Mouse (Mus musculus) ZHBTc4 (cell line): ENCODE measurements around the gene Brix1.
"Not testable (repeated sequence)": the region's sequence is repeated elsewhere in the genome, so short reads cannot be mapped to it uniquely, and the experiment has no call there.

Source experiments
- DNase-seq: peaks from one replicate; pipeline ENCODE4 v3.0.0-alpha.2; 2011; ENCODE audit warnings: low read depth, low spot score

Brix1 gene

GRCm38 (mm10) chr15:10485484-10486364 lies at the start of gene Brix1, which contains the start of gene Rad1:
Gene Brix1 (minus strand): TSS chr15:10485947.
Gene Rad1 (plus strand): TSS chr15:10486018.
- DNase-seq = peak; percentile 98

DNA sequence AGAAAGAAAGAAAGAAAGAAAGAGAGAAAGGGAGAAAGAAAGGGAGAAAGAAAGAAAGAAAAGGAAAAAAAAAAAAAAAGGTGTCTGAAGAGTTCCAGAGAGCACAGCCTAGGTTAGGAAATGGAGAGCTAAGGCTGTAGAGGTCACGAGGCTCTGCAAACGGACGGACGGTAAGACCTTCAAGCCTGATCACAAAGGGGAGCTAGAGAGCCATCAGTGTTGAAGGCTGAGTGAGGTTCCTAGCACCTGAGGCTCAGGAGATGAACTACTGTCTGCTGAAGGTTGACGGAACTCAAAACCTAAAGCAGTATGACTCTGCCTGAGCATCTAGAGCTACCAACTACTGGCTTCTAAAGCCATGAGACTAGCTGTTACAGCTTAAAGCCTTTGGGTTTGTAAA lies 48.8 kb upstream of the Brix1 start:
- DNase-seq = no peak

GRCm38 (mm10) chr15:10533361-10533760 lies 47.6 kb upstream of the Brix1 start:
- DNase-seq = not testable (repeated sequence)

DNA sequence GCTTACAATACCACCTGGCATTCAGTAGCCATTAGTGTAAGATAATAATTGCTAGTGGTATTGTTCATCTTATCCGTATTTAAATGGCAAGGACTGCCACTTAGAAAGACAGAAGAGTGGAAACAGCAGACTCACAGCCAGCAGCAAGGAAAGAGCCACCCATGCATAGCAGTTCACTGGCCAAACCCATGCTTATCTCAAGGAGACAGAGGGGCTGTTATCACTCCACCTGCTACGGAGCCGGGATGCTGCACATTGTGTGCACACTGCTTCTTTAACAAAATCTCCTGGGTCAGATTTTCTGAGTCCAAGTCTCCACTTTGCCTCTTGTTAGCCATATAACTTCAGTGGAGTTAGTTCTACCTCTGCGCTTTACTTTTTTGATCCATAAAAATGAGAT lies 45.6 kb upstream of the Brix1 start:
- no peak for DNase-seq

DNA sequence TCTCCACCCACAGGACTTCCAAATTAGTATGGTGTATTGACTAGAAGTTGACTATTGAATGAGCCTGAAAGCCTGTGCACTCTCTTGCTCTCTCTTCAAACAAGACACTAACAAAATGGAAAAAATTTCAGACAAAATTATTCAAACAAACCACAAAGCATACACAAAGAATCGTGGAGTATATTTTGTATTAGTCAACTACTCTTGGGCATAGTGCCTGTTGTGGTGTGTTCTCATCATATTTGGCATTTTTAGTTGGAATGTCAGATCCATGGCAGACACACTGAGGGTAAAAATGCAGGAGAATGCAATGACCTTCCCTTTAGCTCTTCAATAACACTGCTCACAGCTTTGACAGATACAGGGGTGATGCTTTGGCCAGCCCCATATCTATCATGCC lies 40.1 kb upstream of the Brix1 start:
- no peak for DNase-seq

GRCm38 (mm10) chr15:10515166-10515565 lies 29.4 kb upstream of the Brix1 start:
- no peak for DNase-seq

DNA sequence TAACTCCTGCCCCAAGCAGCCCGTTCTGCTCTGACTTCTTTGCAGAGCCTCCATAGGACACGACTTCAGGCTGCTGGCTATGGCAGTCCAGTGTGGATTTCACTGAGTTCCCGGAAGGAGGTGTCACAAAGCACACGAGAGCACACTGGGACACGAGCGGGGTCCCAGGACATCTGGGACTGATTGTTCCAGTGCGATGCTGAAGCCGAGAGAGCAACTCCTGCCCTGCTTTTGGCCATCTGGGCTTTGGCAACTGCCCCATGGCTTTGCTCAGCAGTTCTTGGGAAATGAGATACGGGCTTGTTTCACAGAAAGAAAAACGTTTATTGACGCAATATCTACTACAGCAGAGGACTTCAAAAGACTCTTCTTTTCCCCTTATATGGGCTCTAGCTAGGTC lies 20.4 kb upstream of the Brix1 start:
- DNase-seq = no peak

GRCm38 (mm10) chr15:10500838-10501719 lies 15.3 kb upstream of the Brix1 start:
- peak; percentile 77 for DNase-seq

DNA sequence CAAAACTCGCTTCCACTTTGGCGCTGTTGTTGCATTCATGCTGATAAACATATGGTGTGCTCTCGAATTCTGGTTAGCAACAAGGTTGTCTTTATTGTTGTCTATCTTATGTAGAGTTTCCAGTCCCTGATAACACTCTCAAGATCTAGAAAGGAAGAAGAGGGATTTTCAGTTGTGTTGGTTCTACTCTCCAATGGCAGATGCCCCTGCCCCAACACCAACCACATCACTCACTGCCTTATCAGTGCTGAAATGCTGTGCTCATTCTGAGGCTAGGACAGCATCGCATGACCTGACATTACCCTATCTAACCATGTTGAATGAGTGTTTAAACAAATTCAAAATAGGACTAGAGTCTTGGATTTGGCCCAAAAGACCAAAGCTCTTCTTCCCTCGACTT lies 14.3 kb upstream of the Brix1 start:
- no peak for DNase-seq

DNA sequence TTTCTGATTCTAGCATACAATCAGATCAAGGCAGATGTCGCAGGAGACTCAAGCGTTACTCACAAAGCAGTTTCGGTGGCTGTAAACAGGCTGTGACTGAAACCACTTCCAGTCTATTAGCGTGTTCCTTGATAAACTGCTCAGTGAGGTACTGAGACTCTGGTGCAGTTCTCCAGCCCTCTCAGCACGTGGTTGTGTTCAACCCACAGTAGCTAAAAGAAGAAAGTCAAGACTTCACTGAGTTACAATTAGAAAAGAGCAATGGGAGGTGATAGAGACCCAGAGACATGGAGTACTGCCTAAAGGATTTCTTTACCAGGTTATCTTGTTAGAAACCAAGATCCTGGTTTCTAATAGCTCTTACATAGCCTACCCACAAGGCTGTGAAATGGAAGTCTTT lies 13.8 kb upstream of the Brix1 start:
- no peak for DNase-seq

DNA sequence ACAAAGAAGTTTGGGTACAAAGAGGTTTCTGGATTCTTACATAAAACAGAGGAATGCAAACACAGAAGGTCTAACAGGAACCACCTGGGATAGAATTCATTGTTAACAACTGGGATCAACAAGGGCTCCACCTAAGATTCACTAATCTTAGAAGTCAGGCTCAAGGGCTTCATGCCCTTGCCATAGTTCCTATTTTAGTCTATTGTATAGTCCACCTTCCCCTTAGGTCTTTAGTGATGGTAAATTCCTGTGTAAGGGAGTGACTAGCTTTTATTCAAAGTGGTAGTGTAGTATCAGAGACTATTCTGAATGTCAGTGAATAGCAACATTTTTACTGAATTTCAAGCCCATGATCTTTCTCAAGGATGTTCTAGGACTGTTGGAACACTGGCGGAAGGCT lies 10.9 kb upstream of the Brix1 start:
- DNase-seq = peak; percentile 85

GRCm38 (mm10) chr15:10495944-10496343 lies 10.2 kb upstream of the Brix1 start:
- DNase-seq = no peak

DNA sequence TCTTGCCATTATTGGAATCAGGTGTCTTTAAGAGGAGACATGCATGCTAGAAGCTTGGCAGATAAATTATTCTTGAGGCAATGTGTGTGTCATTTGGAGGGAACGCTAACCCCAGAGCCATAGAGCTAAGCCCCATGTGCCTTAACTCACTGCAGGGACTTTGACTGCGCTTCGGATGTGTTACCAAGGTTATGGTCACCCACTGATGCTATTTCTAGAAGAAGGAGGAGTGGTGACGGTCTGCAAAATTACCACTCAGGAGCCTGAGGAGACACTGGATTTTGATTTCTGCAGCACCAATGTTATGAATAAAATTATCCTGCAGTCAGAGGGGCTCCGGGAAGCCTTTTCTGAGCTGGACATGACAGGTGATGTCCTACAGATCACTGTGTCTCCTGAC lies 4.4 kb upstream of the Brix1 start:
- no peak for DNase-seq

DNA sequence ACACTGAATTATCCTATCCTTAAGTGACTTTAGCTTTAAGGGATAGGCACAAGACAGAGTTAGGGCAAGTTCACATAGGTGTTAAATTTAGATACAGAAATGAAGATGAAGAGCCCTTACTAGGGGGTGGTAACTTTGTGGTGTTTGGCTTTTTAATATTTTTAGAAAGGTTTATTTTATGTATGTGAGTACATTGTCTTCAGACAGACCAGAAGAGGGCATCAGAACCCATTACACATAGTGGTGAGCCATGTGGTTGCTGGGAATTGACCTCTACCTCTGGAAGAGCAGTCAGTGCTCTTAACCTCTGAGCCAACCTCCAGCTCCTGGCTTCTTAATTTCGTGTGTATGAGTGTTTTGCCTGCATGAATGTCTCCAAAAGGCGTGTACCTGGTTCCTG lies 1.5 kb upstream of the Brix1 start:
- DNase-seq = peak; percentile 42

DNA sequence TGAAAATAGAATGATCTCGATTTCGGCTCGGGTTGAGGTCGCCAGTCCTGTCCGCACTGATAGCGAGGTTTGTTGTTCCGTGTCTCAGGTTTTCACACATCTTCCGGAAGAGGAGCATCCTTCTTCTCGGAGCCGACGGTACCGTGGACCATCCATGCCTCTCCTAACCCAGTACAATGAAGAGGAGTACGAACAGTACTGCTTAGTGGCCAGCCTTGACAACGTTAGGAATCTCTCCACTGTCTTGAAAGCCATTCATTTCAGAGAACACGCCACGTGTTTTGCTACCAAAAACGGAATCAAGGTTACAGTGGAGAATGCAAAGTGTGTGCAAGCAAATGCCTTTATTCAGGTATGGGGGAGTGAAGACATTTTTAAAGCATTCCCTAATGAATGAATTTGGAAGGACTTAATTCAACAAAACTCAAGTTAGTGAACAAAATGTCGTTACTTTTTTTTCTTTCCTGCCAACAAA lies 655 bp upstream of the Brix1 start:
- DNase-seq = no peak

GRCm38 (mm10) chr15:10470941-10471340 lies 14.8 kb downstream of the Brix1 start:
- peak; percentile 89 for DNase-seq

- DNase-seq = peak; percentile 95
Measured at GRCm38 (mm10) chr15:10470151-10470831, 15.5 kb downstream of the Brix1 start, which contains the start of gene Dnajc21. Gene Dnajc21 (minus strand): TSS chr15:10470516.

DNA sequence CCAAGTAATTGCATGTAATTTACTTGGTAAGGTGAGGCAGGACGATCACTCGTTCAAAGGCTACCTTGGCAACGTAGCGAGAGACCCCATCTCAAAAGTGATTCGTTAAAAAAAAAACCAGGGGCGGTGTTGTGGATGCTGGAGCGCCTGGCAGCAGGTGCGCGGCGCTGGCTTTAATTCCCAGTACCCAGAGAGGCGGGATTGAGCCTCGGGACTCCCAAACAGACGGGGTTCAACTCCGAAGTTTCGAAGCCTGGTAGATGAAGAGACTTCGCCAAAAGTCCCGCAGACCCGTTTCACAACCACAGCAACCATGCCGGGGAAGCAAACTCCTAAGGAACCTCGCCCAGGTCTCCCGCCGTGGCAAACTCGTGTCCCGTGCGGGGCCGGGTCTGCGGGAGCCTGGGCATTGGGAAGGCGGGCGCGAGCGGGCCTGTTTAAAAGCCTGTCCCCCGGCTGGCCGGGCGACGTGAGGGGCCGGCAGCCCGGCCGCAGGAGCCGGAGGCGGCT lies 16.1 kb downstream of the Brix1 start:
- DNase-seq = peak; percentile 59

GRCm38 (mm10) chr15:10468761-10469160 lies 17.0 kb downstream of the Brix1 start:
- DNase-seq = no peak

- DNase-seq = no peak
Measured at GRCm38 (mm10) chr15:10464678-10465077, 21.1 kb downstream of the Brix1 start.

DNA sequence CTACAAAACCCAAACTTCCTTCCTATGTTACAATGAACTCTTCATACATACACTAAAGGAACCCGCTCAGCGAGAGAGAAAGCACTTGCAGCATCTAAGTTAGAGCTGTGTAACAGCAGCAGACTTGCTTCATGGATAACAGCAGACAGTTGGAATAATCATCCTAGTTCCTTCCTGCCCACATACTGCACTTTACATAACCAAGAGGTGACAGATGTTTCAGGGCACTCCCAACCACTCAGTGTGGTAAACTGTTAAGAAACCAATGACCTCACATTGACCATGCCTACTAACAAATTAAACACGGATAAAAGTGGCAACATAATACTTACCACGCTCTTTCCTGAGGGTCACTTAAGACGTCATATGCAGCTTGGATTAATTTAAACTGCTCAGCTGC lies 22.2 kb downstream of the Brix1 start:
- DNase-seq = no peak
